Mouse (Mus musculus): ENCODE results near the gene Phrf1.

DNA sequence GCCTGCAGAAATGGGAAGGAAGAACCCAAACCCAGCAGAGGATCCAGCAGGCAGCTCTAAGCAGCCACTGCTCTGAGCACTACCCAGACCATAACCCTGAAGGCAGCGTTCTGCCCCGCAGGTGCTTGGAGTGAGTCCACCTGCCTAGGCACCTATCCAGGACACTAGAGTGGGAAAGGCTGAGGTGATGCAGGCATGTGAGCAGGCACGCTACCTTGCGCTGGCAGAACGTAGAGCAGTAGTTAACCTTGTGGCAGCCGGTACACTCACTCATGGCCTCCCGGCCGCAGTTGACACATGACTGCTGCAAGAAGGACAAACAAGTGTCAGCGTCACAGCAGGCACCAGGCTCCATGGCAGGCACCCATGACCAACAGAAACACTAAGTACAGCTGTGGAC is 72.8 kb downstream of the Phrf1 start:
- TF ChIP-seq CTCF (IDR thresholded peaks at IDR 0.05; ENCODE audit: low read depth): no peak
- no peak for TF ChIP-seq EP300 (IDR thresholded peaks at IDR 0.05; ENCODE audit: low read depth)
